Mouse (Mus musculus) E14TG2a.4 (cell line): ENCODE measurements around the gene Nrf1.

Source experiments
- CTCF ChIP-seq: conservative IDR thresholded peaks from 2 replicates; pipeline ENCODE4 v1.5.1; 2014; ENCODE audit warnings: low read length
- POU5F1 ChIP-seq: IDR thresholded peaks from 2 replicates; pipeline ENCODE4 v1.6.1; 2014; ENCODE audit warnings: low read length, borderline replicate concordance

DNA sequence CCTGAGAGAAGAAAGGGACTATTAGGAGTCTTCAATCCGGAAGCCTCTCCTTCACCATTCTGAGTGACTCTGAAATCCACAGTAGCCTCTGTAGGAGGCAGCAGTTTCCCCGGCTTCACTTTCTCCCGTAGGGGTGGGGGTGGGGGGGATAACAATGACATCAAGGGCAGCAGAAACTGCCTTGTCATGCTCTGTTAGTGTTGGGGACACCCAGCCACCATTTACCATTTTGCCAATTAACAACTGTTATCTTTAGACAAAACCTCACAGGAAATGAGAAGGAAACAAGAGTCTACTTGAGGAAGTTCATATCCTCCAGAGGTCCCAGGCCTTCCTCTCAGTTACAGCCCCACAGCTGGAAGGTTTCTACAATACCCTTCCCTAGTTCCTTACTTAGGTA, 87.8 kb downstream of the Nrf1 start:
- TF ChIP-seq CTCF (no peak), POU5F1 (no peak)
